Mouse (Mus musculus): Measurements from ENCODE around the gene Tead3. TPM values are rescaled to one million over a fixed set of nuclear protein-coding genes. Genes with fewer than 3 reads are reported as not detected.
"Not testable (repeated sequence)": the region's sequence is repeated elsewhere in the genome, so short reads cannot be mapped to it uniquely, and the experiment has no call there.

The Tead3 gene
- polyA plus RNA-seq, 1 experiment from 2014 or later = 6.5 TPM

GRCm38 (mm10) chr17:28335267-28335666 lies 15.3 kb downstream of the Tead3 start:
- 0 out of 2 replicates have a peak, but pooled peaks cover 4% of the 10 kb centered on the region for H3K9me3 ChIP-seq
- H3K27ac ChIP-seq = no peak overlapping the region
- WGBS = 80% methylated on average over 10 of the region's 10 CpGs
- no peak overlapping the region for H3K4me3 ChIP-seq
- no peaks in the 10 kb centered on the region for H3K27me3 ChIP-seq (ENCODE audit: insufficient read depth, poor library complexity, severe bottlenecking)
- DNase-seq (ENCODE audit: low spot score) = no peak
- H3K4me1 ChIP-seq = peaks cover 56% of the 10 kb centered on the region
- H3K36me3 ChIP-seq = peaks cover 90% of the 10 kb centered on the region

- Histone ChIP-seq H3K9me3 (no peaks in the 10 kb centered on the region), H3K4me3 (peak overlapping the region; percentile 12), H3K27ac (peak overlapping the region; percentile 75), H3K27me3 (ENCODE audit: insufficient read depth, poor library complexity, severe bottlenecking) (no peaks in the 10 kb centered on the region), H3K36me3 (peaks cover 81% of the 10 kb centered on the region), H3K4me1 (peaks cover 63% of the 10 kb centered on the region)
- 60% methylated on average over 31 of the region's 31 CpGs for WGBS
- DNase-seq (ENCODE audit: low spot score) = no peak
Observed at GRCm38 (mm10) chr17:28332915-28333546, 17.6 kb downstream of the Tead3 start.

- H3K36me3 ChIP-seq = peaks cover 74% of the 10 kb centered on the region
Observed at GRCm38 (mm10) chr17:28332113-28332914, 18.3 kb downstream of the Tead3 start.

GRCm38 (mm10) chr17:28331241-28332112 lies 19.1 kb downstream of the Tead3 start:
- Histone ChIP-seq H3K27ac (peak overlapping the region; percentile 75), H3K4me3 (0 out of 2 replicates have a peak overlapping the region, but pooled peaks have one; percentile 1), H3K27me3 (ENCODE audit: insufficient read depth, poor library complexity, severe bottlenecking) (no peaks in the 10 kb centered on the region), H3K36me3 (peaks cover 69% of the 10 kb centered on the region), H3K4me1 (peaks cover 72% of the 10 kb centered on the region), H3K9me3 (no peaks in the 10 kb centered on the region)
- no peak for DNase-seq (ENCODE audit: low spot score)
- WGBS = 37% methylated on average over 5 of the region's 7 CpGs

More at GRCm38 (mm10) chr17:28332113-28332914, 18.3 kb downstream of the Tead3 start:
- H3K27me3 ChIP-seq (ENCODE audit: insufficient read depth, poor library complexity, severe bottlenecking) = no peaks in the 10 kb centered on the region
- peaks cover 70% of the 10 kb centered on the region for H3K4me1 ChIP-seq
- WGBS = 47% methylated on average over 13 of the region's 13 CpGs
- H3K4me3 ChIP-seq = 0 out of 2 replicates have a peak overlapping the region, but pooled peaks have one; percentile 1
- H3K27ac ChIP-seq = peak overlapping the region; percentile 75
- no peaks in the 10 kb centered on the region for H3K9me3 ChIP-seq
- DNase-seq (ENCODE audit: low spot score) = no peak

GRCm38 (mm10) chr17:28330590-28330989 lies 20.0 kb downstream of the Tead3 start:
- WGBS = 73% methylated on average over 8 of the region's 8 CpGs
- H3K36me3 ChIP-seq = peaks cover 67% of the 10 kb centered on the region
- H3K27me3 ChIP-seq (ENCODE audit: insufficient read depth, poor library complexity, severe bottlenecking); H3K27ac ChIP-seq; H3K4me3 ChIP-seq; H3K9me3 ChIP-seq; DNase-seq (ENCODE audit: low spot score): not testable (repeated sequence)
- peaks cover 65% of the 10 kb centered on the region for H3K4me1 ChIP-seq

- WGBS = 60% methylated on average over 2 of the region's 2 CpGs
- Histone ChIP-seq H3K27me3 (ENCODE audit: insufficient read depth, poor library complexity, severe bottlenecking) (no peaks in the 10 kb centered on the region), H3K4me1 (peaks cover 64% of the 10 kb centered on the region), H3K27ac (peak overlapping the region; percentile 98), H3K36me3 (peaks cover 67% of the 10 kb centered on the region), H3K9me3 (no peaks in the 10 kb centered on the region), H3K4me3 (peak overlapping the region; percentile 96)
- DNase-seq (ENCODE audit: low spot score) = no peak
Observed at GRCm38 (mm10) chr17:28330232-28330546, 20.4 kb downstream of the Tead3 start.

GRCm38 (mm10) chr17:28329503-28330231 lies 20.9 kb downstream of the Tead3 start:
- Histone ChIP-seq H3K36me3 (peaks cover 67% of the 10 kb centered on the region), H3K4me1 (peaks cover 62% of the 10 kb centered on the region), H3K27ac (peak overlapping the region; percentile 98), H3K9me3 (no peaks in the 10 kb centered on the region), H3K4me3 (peak overlapping the region; percentile 96), H3K27me3 (ENCODE audit: insufficient read depth, poor library complexity, severe bottlenecking) (no peaks in the 10 kb centered on the region)
- no peak for DNase-seq (ENCODE audit: low spot score)
- WGBS = 8% methylated on average over 4 of the region's 4 CpGs

GRCm38 (mm10) chr17:28328946-28329345 lies 21.7 kb downstream of the Tead3 start:
- WGBS = under 1% methylated on average over 25 of the region's 25 CpGs
- Histone ChIP-seq H3K4me1 (peaks cover 56% of the 10 kb centered on the region), H3K27me3 (ENCODE audit: insufficient read depth, poor library complexity, severe bottlenecking) (no peaks in the 10 kb centered on the region), H3K9me3 (no peaks in the 10 kb centered on the region), H3K27ac (peak overlapping the region; percentile 98), H3K4me3 (peak overlapping the region; percentile 96), H3K36me3 (peaks cover 69% of the 10 kb centered on the region)
- no peak for DNase-seq (ENCODE audit: low spot score)

- Histone ChIP-seq H3K27ac (peak within 1 kb of the TSS; percentile 98), H3K27me3 (ENCODE audit: insufficient read depth, poor library complexity, severe bottlenecking) (no peaks in the 10 kb centered on the region), H3K4me1 (peaks cover 52% of the 10 kb centered on the region), H3K4me3 (peak within 1 kb of the TSS; percentile 96), H3K36me3 (peaks cover 67% of the 10 kb centered on the region), H3K9me3 (no peaks in the 10 kb centered on the region)
- WGBS = under 1% methylated on average over 67 of the region's 67 CpGs
- peak; percentile 97 for DNase-seq (ENCODE audit: low spot score)
Observed at GRCm38 (mm10) chr17:28328366-28328928, 22.2 kb downstream of the Tead3 start, which contains the start of gene Rpl10a. TSS of gene Rpl10a (plus strand) at chr17:28328471.

- H3K4me1 ChIP-seq = peaks cover 45% of the 10 kb centered on the region
- H3K36me3 ChIP-seq = peaks cover 62% of the 10 kb centered on the region
- H3K27me3 ChIP-seq (ENCODE audit: insufficient read depth, poor library complexity, severe bottlenecking) = no peaks in the 10 kb centered on the region
- H3K27ac ChIP-seq = peak overlapping the region; percentile 98
- H3K4me3 ChIP-seq = peak overlapping the region; percentile 96
- 12% methylated on average over 22 of the region's 22 CpGs for WGBS
- no peaks in the 10 kb centered on the region for H3K9me3 ChIP-seq
- DNase-seq (ENCODE audit: low spot score) = no peak
Observed at GRCm38 (mm10) chr17:28327673-28328325, 22.8 kb downstream of the Tead3 start.

- Histone ChIP-seq H3K4me1 (peaks cover 37% of the 10 kb centered on the region), H3K4me3 (no peak overlapping the region), H3K9me3 (no peaks in the 10 kb centered on the region), H3K27me3 (ENCODE audit: insufficient read depth, poor library complexity, severe bottlenecking) (no peaks in the 10 kb centered on the region), H3K27ac (peak overlapping the region; percentile 98), H3K36me3 (peaks cover 62% of the 10 kb centered on the region)
- WGBS = 86% methylated on average over 3 of the region's 3 CpGs
- no peak for DNase-seq (ENCODE audit: low spot score)
Observed at GRCm38 (mm10) chr17:28326951-28327350, 23.7 kb downstream of the Tead3 start.

All from heart, embryonic 10.5 days (tissue).